Mouse (Mus musculus) heart, adult 2 months (tissue): ENCODE data around the gene Lrig3.

Experiments
- CTCF ChIP-seq: fragments of 200-600 bp; IDR thresholded peaks from 2 replicates; pipeline ENCODE4 v1.8.1; 2022; ENCODE audit warnings: antibody characterized with exemption, mild to moderate bottlenecking, moderate library complexity
- EP300 ChIP-seq: fragments of 200-500 bp; IDR thresholded peaks from 2 replicates; pipeline ENCODE4 v1.6.1; 2011; ENCODE audit warnings: low read depth, low read length, control low read depth; ENCODE audit not compliant: insufficient read depth
- POLR2A ChIP-seq: fragments of 200-500 bp; IDR thresholded peaks from 2 replicates; pipeline ENCODE4 v1.6.1; 2011; ENCODE audit warnings: mild to moderate bottlenecking, low read depth, low read length, control low read depth; ENCODE audit not compliant: insufficient read depth

- TF ChIP-seq CTCF (no peak), POLR2A (no peak), EP300 (no peak)
Measured at GRCm38 (mm10) chr10:125954343-125954742, 11.6 kb upstream of the Lrig3 start.
